Mouse (Mus musculus) gastrocnemius, postnatal 4 days (tissue): ENCODE measurements around the gene Cttnbp2nl. TPM values are rescaled to one million over a fixed set of nuclear protein-coding genes. Genes with fewer than 3 reads are reported as not detected.
A peak's percentile ranks its signal among the peaks of the same experiment; 100 is the strongest.

Experiments
- DNase-seq, 2 experiments: peaks; one replicate each; pipeline ENCODE4 v3.0.0; 2021 to 2022; ENCODE audit warnings: low spot score in 2 of 2, mixed read lengths in 2 of 2
- long read RNA-seq, 2 experiments: library from polyadenylated mRNA; stranded (forward); transcript quantifications; one replicate each; pipeline ENCODE4 v2.0.0; 2021
- total RNA-seq, 2 experiments: library from RNA; stranded (reverse); gene quantifications; 2 replicates each; pipeline ENCODE4 v1.2.3; 2021

Gene Cttnbp2nl
- 10 to 100 TPM; 19.5 to 21.1 TPM for total RNA-seq
- long read RNA-seq, experiment 1, full-length matches to known transcripts: 17 of 20 reads
- long read RNA-seq, experiment 1, partial matches to known transcripts: 2 of 20 reads
- long read RNA-seq, experiment 1, other reads (novel, unspliced or antisense): 1 of 20 reads
- long read RNA-seq, experiment 2, full-length matches to known transcripts: 10 of 15 reads
- long read RNA-seq, experiment 2, partial matches to known transcripts: 0 of 15 reads
- long read RNA-seq, experiment 2, other reads (novel, unspliced or antisense): 5 of 15 reads

DNA sequence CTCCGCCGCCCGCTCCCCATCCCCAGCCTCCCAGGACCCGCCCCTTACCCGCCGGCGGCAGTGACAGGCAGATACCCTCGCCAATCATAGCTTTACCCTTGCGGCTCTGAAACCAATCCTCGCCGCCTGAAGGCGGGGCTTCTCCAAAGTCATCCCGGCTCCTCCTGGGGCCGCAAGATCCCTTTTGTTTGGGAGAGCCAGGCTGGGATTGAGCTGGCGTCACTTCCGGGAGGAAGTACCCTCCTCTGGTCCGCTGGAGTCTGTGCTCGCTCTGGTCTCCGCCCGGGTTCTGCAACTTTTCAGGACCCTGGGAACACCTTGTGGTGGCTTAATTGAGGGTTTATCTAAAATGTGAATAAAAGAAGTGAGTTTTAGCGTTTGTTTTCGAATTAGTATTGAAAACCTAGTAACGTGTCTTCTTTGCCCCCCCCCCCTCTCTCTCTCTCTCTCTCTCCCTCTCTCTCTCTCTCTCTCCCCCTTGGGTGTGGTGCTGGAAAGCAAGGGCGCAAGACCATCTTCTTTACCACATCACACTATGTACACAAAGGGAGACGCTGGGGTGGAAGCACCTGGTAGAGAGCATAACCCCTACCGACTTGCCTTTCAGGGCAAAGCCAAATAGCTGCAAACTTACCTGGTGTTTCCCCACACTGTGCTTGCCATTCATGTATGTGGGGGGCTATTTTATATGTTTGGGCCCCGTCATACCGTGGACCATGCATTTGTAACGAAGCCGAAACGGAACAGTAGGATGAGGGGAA, at the start of gene Cttnbp2nl:
Cttnbp2nl (minus strand) TSS at position 210 of the 761 bp plus-strand sequence.
- peak; percentile 96 to 98 for DNase-seq

DNA sequence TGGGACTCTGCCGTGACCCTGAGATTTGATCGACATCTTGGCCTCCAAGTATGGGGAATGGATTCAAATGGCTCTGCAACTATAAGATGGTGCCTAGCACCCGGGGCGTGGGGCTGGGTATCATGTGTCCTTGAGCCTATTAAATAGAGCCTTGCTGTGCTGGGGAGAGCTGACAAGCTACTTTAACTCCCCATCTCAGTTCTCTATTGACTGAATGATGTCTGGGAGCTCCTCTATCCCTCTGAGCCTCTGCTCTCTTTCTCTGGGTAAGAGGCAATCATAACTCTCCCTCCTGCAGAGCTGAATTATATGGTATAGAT, 47.3 kb upstream of the Cttnbp2nl start:
- DNase-seq: no peak

DNA sequence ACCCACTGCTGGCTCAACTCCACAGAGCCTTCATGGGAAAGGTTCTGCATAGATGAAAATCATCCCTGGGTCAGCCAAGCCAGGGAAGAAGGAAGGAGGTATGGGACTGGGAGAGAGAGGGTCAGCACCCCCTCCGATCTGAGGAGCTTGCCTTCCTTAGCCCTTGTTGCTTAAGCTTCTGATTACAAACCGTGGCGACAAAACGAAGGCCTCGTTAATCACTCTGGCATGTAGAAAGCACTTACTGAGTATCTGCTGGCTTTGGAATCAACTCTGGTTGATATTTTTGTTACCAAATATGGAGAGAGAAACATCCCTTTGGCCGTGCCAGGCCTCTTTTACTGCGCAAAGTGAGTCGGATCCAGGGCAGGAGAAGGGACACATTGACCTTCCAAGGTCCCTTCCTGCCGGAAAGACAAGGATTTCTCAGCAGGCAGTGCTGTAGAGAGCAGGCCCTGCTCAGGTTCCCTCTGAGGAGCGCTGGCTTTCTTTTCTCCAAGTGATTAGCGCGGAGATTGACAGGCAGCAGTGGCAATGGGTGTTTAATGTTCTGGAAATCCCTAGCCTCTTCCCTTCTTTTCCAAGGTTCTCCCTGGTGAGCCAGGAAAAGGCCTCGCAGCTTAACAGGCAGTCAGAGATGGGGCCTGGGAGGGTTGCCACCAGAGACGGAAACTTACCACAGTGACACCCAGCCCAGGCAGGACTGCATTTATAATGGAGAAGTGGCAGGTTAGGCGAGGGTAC, 46.8 kb upstream of the Cttnbp2nl start:
- DNase-seq: no peak

DNA sequence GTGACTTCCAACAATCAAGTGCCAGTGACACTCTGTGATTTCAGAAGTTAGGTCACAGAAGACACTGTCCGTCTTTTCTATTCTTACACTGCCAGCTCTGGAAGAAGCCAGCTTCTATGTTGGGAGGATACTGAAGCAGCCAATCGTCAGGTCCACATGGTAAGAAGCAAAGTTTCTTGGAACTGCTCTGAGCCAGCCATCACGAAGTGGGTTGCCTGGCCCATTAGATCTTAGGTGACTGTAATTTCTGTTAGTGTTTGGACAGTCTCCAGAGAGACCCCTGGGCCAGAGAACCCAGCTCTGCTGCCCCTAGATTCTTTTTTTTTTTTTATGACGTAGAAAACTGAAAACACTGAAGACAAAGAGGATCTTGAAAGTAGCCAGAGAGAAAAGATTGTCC, 44.6 kb upstream of the Cttnbp2nl start:
- no peak for DNase-seq

DNA sequence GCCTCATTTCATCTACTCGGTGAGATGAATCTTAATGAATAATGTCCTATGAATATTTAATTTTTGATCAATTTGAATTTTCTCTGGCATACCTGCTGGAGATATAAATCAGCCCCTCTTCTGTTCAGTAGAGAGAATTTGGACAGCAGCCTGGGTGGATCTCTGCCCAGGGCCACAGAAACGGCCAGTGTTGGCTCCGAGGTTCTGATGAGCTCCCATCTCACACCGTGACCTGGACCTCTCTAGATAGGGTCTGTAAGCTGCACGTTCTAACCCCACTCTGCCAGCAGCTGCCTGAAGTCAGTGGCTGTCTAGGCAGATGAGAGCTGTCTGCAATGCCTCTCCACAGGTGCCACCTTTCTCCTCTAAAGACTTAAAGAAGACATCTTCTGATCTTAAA, 42.1 kb upstream of the Cttnbp2nl start:
- DNase-seq: no peak

DNA sequence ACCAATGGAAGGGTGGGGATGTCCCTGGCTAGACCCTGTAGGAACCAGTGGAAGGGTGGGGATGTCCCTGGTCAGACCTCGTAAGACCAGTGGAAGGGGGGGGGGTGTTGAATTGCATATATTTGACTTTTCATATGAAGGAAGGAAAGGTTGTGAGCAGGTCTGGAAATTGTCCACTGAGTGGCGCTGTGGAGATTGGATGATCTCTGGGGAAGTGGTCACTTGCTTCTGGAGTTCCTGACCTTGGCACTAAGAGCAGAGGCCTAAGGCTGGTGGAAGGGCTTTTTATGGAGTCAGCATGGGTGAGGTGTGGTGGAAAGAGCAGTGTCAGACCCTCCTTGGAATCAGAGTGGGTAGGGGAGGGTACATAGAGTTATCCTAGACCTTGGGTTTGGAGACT, 41.5 kb upstream of the Cttnbp2nl start:
- DNase-seq: no peak

DNA sequence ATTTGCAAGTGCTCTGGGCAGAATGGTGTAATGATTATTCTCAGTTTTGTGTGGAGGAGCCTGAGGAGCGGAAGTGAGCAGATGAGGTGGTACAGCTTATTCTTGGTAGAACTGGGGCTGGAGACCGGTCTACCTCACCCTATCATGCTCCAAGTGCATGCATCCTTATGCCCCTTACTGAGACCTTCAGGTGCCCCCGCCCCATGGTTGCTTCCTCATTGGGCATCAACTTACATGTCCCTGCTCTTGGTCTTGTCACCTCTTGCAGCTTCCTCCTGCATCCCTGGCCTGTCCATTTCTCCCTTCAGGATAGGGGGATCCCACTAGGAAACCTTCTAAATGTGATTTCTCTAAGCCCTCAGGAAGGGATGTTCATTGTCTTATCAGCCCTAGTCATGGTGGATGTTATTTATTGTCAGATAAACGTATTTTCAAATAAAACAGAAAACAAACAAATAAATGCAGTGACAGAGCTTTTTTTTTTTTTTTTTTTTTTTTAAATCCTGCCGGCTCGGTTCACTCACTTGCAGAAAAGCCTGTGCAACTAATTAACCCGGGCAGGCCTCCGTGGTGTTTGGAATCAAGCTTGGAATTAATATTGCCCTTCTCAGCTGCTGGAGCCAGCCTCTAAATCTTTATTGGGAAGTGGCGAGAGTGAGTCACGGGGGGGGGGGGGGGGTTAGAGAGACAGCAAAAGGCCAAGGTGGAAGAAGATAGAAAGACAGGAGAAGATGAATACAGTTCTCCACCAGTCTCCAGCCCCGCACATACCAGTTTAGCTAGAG, 40.0 kb upstream of the Cttnbp2nl start:
- no peak for DNase-seq

DNA sequence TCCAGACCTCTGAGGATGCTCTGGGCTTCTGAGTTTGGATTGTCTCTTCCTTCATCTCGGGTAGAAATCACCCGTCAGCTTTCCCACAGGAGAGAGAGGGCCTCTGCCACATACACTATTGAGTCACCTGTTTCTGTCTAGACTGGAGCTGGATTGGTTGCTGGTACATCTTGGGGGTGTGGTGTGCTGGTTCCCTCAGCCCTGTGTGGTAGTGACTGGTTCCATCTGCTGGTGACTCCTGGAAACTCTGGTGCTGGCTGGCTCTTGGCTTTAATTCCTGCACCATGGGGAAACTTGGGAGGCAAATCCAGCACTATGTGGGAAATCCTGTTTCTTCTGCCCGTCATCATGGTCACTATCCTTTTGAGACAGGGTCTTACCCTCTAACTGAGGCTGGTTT, 38.0 kb upstream of the Cttnbp2nl start:
- DNase-seq: peak in 1 of 2 experiments; percentile 39

DNA sequence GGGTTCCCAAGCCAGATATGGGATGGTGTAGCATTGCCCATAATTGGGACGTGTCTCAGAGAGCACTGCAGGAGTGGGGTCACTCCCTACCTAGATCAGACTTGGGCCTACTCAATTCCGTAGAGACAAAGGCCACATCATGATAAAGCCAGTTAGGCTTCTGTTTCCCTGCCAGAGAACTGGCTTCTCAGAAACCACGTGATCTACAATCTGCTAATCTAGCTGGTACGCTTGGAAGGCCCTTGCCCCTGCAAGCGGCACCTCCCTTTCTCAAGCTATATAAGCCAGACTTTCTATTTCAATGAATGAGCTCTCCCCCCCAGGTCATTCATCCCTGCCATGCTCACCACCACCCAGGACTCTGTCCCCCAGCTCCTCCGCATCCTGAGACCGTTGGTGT, 37.2 kb upstream of the Cttnbp2nl start:
- no peak for DNase-seq

DNA sequence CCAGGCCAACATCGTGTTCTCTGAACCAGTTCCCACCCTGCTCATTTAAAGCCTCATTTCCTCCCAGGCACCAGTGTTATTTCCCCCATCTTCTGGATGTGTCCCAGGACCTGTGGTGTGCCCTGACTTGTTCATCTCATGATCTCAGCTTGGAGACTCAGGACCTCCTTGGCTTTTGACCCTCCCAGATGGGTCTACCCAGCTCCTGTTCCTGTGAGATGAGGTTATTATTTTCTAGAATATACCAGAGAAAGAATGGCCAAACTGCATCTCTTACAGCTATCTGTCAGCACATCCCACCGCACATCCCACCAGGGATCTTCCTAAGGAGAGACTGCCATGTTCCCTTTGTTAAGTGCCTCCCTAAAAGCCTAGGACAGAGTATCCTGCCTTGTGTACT, 35.7 kb upstream of the Cttnbp2nl start:
- no peak for DNase-seq

DNA sequence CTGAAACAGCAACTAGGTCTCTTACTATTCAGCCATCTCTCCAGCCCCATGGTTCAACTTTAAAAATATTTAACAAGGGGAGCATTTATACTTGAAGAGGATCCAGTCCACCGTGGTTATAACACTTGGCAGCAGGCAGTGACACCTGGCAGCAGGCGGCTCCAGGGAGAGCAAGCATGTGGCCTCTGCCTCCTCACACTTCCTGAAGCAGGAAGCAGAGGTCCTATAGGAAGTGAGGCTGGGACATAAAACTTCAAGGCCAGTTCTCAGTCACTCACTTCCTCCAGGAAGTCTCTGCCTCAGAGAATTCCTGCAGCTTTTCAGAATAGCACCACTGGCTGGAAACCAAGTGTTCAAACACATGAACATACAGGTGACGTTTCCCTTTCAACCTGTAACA, 34.4 kb upstream of the Cttnbp2nl start:
- DNase-seq: no peak

DNA sequence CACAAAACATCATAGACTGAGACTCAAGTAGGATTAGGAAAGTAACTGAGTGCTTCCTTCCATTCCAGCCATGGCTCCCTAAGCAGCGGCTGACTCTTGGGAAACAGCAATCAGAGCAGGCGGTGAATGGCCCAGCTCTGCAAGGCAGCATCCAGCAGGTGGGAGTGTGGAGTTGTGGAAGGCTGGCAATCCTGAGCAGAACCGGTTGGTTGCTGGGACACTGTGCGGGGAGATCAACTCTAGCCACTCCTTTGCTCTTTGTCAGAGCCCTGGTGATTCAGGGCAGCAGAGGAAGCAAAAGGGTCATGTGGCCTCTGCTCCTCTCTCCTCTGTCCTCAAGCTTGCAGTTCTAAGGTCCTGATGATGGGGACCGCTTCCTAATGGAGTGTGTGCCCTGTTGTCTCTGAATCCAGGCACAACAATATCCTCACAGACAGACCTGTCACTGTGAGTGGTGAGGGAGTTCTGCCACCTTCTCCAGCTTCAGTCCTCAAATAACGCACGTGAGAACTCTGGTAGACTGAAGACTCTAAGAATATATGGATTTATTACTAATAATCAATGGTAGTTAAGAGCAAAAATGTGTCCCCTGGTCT, 25.4 kb upstream of the Cttnbp2nl start:
- DNase-seq: peak; percentile 54 to 75

DNA sequence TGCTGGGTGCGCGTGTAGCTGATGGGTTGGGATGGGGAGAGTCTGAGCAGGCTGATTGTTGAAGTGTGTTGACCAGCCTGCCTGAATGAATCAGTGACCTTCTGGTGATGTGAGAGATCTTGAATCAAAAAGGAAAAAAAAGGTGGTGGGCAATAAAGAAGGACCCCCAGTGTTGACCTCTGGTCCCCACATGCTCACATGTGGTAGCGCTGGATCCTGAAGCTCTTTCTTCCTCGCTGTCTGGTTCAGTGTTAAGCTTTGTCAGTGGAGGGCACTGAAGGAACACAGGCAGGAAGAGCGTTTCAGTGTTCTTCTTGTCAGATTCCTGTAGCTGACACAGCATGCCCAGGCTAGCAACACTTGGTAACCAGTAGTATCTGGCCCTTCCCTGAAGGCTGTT, 22.9 kb upstream of the Cttnbp2nl start:
- no peak for DNase-seq

DNA sequence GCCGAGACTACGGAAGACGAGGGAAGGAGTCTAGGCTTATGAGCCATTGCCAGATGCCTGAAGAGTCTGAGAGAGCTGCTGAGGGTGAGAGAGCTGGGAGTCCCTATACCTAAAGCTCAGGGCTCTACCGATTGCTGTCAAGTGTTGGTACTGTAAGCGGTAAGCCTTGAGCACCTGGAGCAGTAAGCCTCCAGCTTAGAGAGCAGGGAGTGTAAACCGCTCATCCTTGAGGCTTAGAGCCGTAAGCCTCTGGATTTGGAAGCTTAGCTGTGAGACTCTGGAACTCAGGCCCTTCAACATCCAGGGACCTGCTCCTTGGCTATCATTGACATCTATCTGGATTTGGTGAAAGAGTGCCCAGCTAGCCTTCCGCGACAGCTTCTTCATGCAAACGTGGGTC, 19.6 kb upstream of the Cttnbp2nl start:
- no peak for DNase-seq

DNA sequence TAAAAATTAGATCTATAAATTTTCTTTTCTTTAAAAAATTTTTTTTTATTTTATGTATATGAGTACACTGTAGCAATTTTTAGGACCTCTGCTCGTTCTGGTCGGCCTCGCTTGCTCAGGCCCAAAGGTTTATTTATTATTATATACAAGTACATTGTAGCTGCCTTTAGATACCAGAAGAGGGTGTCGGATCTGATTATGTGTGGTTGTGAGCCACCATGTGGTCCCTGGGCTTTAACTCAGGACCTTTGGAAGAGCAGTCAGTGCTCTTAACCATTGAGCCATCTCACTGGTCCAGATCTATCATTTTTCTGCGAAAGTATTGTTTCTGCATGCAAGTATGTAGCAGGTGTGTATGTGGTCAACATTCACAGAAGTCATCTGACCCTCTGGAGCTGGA, 18.3 kb upstream of the Cttnbp2nl start:
- DNase-seq: no peak

DNA sequence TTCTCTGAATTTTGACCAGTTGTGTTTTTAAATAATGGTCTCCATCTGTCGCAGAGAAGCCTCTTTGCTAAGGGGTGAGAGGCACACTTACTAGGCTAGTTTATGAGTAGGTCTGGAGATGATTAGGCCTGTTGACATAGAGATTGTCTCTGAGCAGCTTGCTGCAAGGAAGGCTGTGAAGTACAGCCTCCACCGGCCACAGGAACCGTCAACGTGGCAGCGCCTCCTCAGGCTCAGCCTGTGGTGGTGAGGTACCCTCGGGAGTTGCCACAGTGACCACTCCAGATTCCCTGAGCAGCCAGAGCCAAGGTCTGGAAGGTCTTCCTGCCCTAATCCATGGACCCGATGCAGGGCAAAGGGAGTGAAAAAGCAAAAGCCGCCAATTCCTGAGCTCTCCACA, 17.6 kb upstream of the Cttnbp2nl start:
- DNase-seq: no peak

DNA sequence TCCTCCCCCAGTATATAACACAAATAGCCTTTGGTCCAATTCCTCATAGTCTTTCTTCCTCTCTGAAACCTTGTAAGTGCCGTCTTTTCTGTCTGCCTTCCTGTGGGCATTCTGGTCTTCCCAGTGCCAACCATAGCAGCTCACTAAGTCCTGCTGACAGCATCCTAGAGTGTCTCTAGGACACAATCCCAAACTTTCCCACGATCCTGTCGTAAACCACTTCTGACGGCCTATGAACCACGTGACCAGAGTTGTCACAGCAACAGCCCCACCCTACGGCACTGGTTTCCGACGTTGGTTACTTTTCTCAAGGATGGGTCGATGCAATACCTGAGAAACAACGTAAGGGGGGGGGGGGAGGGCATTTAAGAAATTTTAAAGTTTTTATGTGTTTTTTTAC, 13.6 kb upstream of the Cttnbp2nl start, which contains the start of gene 4930564D02Rik:
4930564D02Rik (plus strand) TSS at position 301 of the 400 bp plus-strand sequence.
- no peak for DNase-seq

DNA sequence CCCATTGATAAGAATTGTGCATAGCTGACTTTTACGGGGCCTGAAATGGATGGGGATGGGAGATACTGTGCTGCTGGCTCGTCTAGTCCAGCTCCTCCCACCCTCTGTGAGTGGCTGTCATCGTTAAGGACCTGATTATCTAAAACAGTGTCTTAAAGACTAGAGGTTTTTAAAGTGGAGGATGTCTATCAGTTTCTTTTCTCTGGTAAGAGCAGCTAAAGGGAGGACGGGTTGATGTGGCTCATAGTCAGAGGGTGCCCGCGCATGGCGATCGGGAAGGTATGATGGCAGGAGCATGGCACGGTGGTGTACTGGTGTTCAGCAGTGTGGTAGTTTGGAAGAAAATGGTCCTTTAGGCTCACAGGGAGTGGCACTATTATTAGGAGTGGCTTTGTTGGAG, 9.7 kb upstream of the Cttnbp2nl start:
- no peak for DNase-seq

DNA sequence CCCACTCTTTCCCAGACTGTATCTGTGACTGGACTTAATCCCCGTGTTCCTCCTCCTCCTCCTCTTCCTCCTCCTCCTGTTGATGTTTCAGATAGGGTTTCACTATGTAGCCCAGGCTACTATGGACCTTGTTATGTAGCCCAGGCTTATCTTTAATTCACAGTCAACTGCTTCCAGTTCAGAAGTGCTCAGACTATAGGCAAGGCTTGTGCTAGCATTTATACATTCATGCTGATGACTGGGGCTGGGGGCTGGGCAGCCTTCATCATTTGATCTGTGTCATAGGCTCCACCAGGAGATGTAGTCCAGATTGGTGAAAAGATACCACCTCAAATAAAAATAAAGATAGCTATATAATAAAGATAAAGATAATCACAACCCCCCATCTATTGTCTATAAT, 9.0 kb upstream of the Cttnbp2nl start:
- DNase-seq: no peak

DNA sequence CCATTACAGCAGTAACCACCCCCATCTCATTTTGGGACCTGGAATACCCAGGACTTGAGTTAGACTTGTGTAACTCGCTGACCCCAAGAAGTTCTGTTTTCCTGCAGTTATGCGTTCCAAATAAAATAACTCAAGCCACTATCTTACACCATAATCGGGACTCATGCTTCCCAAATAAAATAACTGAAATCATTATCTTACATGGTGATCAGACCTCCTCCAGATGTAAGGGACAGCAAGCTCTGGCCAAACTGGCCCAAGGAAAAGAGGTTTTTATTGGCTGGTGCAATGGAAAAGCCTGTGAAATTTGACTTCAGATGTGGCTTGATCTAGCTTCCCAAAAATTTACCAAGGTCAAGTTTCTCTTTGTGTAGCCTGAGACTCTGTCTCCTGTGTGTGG, 8.6 kb upstream of the Cttnbp2nl start:
- no peak for DNase-seq

DNA sequence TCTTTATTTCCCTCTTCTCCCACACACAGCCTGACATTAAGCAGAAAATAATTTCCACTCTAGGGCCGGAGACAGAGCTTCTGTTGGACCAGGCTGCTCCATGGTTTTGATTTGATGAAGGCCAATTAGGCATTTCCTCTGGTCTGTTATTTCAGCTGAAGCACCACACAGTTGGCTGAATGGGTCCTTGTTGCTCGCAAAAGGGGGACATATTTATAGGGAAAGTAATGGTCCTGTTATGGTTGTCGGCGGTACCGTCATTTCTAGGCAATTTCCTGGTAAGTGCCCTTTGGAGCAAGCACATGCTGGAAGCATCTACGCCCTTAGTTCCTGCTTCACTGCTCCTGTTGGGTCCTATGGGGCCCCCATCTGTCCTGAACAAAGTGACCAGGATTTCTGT, 8.0 kb upstream of the Cttnbp2nl start:
- DNase-seq: no peak
